Mouse (Mus musculus) spleen, postnatal 36 days (tissue): ENCODE measurements around the gene Trmt61a.
A peak's percentile ranks its signal among the peaks of the same experiment; 100 is the strongest.
"Not testable (repeated sequence)": the region's sequence is repeated elsewhere in the genome, so short reads cannot be mapped to it uniquely, and the experiment has no call there.

Experiments used
- DNase-seq, 2 experiments: peaks; one replicate each; pipeline ENCODE4 v3.0.0; 2022; ENCODE audit warnings: low spot score in 2 of 2, mixed read lengths in 1 of 2

Gene Trmt61a

DNA sequence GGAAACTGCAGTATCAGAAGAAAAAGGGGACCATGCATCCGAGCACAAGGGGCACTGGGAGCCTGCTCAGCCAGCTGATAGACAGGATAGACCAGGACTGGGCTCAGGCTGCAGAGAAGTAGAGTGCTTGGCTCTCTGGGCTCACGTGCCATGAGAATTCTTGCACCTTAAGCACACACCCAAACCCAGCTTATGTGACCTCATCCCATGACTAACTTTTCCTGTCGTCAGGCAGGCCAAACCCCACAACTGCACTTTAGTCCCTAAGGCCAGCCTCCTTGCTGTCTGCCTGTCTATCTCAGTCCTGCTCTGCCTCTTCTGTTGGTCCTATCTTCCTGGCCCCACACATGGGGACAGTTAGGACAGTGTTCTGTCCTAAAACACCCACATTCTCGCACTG, 19.8 kb downstream of the Trmt61a start:
- DNase-seq = no peak

DNA sequence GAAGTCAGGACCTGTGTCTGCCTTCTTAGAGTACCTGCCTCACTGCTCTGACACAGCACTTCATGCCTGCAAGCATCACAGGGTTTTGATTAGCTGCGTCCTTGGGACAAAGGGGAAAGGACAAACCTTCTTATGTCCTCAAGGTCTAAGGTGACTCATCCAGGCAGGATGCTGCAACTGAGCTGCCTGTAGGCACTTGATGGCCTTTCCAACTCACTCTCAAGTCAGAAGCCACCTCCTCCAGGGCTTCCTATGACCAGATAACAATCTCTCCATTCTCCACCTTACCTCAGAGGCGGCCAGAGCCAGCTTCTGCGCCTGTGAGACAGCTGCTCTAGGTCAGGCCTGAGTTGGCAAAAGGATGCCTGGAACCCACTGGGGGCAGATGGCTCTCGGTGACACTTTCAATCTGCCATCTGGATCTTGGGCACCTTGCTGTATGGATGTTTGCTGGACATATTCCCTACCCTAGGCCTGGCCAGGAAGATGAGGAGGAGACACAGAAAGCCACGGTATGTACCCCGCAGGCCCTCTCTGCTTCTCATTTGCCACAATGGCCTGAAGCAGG, 20.5 kb downstream of the Trmt61a start:
- DNase-seq = no peak

DNA sequence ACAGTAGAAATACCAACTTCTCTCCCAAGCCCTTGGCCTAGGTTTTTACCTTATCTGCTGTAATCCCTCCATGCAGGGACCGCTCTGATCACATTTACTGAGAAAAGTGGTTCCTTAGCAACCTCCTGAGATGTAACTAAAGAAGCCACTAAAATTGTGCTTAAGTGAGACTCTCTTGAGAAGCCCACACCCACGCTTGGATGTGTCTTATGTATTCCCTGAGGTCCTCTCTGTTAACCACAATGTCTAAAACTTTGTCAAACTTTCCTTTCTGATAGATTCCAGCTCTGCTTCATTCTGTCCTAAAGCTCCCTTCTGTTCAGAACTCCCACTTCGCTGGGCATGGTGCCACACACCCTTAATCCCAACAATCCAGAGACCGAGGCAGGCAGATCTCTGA, 21.6 kb downstream of the Trmt61a start:
- DNase-seq = no peak

DNA sequence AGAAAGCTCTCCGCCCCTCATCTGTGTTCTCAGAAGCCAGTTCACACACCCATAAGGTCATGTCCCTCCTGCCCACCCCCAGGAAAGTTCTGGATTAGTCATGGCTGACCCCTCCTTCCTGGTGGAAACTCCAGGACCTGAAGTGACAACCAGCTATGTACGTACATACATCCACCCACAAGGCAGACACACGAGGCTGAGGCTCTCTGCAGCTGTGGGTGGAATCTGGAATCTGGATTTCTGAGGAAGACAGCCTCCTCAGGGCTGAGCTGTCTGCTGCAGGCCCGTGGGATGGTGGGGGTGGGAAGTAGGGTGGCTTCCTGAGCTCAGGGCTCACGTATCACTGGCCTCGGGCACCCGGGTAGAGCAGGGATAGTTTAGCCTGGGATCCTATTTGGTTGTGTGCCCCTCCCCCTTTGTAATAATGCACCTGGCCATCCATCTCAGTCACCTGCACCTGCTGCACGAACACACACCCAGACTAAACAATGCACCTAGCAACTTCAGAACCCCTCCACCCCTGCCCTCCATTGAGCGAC, 23.1 kb downstream of the Trmt61a start:
- no peak for DNase-seq

DNA sequence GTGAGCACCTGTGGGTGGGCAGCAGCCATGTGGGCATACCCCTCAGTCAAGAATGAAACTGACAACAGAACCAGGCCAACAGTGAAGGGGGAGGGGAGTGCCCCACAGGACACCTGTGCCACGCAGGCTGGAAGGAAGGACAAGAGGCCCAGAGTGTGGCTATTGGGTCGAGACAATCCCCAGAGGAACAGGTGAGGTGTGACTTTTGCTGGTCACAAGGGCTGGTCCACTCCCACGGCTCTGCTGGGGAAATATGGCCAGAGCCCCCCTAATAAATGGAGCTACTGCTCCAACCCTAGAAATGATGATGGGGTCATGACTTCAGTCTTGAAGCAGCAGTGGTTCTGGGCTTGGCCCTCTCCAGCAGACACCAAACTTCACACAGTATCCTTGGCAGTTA, 25.4 kb downstream of the Trmt61a start:
- no peak for DNase-seq

DNA sequence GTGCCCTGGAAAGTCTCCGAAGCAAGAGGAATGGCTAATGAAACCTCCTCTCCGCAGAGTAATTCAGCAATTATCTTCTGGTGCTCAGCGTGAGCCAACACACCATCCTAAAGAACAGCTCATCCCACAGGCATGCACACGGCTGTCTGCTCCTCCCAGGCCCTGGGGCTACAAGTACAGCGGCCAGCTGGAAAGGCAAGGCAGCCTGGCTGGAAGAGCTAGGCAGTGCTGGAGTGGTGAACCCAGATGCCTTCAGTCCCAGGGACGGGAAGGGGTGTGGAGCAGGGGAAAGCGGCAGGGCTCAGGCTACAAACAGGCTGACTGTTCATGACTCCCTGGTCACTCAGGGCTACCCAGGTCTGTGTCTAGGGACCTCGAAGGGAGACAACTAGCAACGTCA, 26.7 kb downstream of the Trmt61a start:
- no peak for DNase-seq

DNA sequence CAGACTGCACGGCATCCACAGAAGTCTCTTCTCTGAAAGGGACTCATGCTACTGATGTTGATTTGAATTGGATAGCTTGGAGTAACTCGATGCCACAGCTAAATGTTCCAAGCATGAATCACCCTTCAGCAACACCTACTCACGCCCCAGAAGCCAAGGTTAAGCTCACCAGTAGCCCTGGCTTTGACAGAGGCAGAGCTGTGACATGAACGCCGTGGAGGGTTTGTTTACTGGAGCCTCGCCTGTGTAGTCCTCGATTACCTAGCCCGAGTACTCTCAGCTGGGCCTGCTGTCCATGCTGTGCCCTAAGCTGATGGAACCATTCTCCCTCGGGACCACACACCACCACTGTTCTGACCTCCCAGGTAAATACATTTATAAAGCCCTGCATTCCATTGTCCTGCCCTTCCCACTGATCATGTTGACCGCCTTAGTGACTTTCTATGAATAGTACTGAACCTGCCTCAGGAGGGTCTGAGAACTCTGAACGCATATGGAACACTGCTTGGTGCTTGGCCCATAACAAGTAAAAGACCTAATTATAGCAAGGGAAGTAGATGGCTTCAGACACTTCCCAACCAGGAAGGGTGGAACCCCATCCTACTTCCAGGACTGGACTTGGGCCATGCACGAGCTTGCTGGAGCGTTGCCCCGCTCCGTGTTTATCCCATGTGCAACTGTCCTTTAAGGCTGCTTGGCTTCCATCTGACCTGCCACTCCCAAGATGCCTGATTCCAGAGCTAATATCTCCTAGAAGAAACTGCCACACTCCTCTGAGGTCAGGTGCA, 27.5 kb downstream of the Trmt61a start:
- DNase-seq = no peak

DNA sequence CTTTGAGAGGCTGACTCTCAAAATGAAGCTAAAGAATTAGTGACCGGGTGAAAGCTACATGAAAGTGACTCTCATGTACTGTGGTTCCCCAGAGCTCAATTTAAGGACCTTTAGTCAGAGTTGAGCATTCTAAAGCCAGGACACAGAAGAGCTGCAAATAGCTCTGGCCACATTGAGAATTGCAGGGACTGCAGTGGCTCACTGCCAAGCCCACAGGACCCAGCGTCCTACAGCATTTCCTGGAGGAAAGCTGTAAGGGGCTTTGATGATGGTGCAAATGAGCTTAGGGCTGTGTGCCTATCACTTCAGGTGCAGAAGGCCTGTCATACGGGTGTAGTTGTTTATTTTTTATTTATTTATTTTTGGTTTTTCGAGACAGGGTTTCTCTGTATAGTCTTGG, 30.3 kb downstream of the Trmt61a start:
- DNase-seq = no peak

DNA sequence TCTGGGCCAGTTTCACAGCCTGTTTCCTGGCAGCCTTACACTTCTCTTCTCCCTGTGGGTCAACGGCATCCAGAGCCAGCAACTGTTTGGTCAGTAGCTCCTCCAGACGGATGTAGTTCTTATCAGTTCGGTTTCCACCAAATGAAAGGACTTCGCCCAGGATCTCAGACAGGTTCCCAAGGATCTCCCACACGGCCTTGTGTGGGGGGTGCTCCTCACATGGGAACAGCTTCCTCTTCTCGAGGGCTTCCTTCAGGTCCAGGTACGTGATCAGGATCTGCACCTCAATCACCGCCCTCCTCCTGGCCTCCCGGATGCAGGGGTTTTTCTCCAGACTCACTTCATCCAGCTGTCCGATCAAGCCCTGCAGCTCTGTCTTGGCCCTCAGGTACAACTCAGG, 32.2 kb downstream of the Trmt61a start:
- no peak for DNase-seq

DNA sequence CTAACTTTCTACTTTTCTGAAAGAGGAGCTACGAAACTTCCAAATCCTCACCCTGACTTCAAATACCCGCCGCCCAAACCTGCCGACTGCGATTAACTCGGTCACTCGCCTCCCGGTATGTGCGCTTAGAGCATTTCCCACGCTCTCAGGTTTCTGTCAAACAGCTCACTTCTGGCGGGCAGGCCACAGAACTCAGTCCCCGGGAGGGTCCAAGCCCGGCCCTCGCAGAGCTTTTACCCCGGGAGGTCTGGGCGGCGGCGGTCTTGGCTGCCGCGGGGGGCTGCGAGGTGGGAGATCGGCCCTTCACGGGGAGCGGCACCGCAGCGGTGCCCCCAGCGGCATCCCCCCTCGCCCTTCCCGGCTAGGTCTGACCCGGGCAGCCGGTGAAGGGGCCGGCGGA, 34.6 kb downstream of the Trmt61a start:
- no peak for DNase-seq

DNA sequence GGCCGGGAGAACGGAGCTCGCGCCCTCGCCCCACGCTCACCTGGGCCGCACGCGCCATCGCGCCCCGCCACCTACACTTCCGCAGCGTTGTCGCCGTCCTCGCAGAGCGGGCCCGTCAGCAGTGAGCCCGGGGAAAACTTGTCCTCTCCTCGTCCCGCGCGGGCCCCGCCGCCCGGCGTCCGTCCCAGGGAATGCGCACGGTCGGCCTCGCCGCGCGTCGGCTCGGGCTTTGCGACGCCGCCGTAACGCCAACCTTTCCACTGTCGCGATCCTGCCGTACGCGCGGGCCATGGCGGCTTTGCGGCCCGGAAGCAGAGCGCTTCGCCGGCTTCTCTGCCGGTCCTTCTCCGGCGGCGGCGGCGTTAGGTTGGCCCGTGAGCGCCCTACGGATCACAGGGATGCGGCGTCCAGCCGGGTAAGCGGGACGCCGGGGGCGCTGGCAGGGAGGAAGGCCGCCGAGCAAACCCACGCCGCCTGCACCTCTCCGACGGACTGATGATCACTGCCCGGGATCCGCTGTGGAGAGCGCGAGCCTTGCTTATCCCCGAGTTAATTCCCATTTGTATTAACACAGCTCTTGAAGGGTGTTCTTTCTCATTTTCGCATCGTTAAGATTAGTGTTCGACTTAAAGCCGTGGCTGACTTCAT, 35.2 kb downstream of the Trmt61a start, which contains the start of the genes Bag5 and Apopt1:
Gene Bag5 (minus strand): TSS at position 254 of the 648 bp plus-strand sequence.
Gene Apopt1 (plus strand): TSS at position 258 of the 648 bp plus-strand sequence.
- DNase-seq = peak; percentile 90

DNA sequence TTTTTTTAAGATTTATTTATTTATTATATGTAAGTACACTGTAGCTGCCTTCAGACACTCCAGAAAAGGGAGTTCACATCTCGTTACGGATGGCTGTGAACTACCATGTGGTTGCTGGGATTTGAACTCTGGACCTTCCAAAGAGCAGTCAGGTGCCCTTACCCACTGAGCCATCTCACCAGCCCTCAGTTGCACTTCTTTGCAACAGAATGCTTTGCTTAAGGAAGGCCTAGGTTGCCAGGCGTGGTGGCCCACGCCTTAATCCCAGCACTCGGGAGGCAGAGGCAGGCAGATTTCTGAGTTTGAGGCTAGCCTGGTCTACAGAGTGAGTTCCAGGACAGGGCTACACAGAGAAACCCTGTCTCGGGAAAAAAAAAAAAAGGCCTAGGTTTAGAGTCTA, 36.0 kb downstream of the Trmt61a start:
- not testable (repeated sequence) for DNase-seq

DNA sequence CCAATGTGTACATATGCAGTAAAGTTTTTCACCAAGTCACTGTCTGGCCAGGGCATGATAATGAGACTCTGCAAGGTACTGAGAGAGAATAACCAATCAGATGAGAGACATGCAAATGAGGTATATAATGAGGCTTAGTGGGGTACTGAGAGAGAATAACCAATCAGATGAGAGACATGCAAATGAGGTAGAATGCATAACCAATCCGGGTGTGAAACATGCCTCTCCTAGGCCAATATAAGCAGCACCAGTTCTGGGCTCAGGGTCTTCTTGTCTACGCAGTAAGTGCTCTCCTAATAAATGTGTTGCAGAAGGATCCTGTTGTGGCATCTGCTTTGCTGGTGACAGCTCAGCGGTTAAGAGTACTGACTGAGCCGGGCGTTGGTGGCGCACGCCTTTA, 38.6 kb downstream of the Trmt61a start:
- DNase-seq = no peak

DNA sequence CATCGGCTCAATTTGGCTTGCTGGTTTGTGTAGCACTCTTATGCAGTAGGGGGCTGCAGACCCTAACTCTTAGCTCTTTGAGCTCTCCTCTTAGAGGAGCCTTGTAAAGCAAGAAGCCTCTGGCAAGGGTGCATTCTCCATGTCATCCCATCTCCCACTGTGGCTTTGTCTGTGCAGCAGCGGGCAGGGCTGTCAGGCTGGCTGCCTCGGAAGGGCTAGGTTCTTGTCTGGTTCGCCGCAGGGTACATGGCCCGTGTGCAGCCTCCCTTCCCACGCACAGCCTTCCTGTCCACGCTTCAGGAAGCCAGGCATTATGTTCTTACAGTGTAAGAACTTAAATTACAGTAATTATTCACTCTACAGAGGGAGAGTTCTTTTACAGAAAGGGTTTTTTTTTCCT, 40.8 kb downstream of the Trmt61a start:
- no peak for DNase-seq

DNA sequence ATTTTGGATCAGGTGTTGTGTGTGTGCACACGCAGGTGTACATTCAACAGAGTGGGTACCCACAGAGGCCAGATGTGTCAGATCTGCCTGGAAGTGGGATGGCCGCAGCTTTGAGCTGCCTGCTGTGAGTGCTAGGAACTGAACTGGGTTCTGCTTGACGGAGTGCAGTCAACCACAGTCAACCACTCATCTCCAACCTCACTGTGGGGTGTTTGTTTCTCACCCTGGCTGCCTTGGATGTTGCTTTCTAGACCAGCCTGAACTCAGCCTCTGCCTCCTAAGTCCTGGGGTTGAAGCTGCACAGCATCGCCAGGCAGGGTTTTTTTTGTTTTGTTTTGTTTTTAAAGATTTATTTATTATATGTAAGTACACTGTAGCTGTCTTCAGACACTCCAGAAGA, 42.3 kb downstream of the Trmt61a start:
- no peak for DNase-seq

DNA sequence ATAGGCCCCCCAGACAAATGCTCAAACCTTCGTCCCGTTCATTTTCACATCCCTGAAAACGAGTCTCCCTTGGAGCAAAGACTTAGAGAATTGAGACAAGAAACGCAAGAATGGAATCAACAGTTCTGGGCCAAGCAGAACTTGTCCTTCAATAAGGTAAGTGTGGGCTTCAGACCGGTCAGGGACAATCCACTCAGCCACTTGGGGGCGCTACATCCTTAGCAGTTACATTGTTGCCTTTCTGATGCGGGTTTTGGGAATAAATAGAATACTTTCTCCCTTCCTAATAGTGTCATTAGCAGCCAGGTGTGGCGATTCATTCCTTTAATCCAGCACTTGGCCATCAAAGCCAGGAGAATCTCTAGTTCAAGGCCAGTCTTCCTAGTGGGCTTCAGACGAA, 44.7 kb downstream of the Trmt61a start:
- no peak for DNase-seq

DNA sequence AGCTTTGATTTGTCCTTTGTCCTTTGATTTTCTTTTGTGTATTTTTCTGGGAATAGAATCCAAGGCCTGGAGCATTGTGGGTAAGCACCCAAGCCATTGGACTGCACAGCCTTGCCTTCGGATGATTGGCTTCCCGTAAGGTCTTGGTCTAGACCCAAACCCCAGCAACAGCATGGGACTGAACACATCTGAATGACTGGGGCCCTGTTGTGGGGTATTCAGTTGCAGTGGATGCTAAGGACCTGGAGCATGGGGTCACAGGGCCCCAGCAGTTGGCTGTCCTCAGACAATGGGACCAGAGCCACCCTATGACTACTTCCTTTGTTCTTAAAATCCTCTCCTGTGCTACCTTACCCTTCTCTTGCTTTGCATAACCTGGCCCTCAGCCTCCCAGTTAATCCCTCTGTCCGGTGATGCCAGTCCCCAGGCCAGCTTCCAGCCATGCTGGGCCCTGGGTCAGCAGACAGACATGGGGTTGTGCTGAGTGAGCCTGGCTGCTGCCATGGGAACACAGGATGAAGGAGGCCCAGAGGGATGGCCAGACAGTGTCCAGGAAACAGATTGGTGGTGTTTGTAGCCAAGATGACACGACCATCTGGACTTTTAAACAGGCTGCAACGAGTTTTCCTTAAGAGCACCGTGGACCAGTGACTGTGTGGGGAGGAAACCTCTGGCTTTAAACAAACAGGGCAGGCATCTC, 46.9 kb downstream of the Trmt61a start:
- DNase-seq = no peak

DNA sequence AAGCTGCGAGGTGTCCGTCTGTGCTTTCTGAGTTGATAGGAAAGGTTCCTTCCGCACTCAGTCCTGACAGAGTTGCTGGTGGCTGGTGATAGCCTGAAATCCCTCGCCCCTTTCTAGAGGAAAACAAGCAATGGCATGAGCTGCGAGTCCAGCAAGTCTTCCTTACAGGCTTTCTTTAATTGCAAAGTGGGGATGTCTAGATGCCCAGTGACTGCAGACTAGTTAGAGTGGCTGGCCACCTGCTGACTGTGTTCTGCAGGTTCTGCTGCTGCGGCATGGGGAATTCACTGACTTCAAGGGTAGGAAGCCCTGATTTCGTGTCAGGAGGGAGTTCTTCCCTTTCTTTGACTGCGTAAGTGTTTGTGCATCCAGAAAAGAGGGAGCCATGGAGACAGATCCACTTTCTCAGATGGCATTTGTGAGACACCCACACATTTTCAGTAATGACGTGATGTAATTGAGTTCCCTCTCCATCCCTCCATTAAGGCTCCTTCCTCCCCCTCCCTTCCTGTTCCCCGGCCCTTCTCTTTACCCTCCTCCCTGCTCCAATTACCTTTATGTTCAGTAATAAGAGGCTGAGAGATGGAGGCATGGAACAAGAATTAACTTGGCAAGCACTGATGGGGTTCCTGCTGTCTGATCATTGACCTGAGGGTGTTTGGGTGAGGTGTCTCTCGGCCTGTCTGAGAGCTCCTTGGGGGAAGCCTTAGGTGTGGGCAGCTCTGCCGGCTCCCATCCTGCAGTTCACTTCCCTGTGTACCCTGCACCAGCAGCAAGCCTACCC, 47.6 kb downstream of the Trmt61a start:
- no peak for DNase-seq

DNA sequence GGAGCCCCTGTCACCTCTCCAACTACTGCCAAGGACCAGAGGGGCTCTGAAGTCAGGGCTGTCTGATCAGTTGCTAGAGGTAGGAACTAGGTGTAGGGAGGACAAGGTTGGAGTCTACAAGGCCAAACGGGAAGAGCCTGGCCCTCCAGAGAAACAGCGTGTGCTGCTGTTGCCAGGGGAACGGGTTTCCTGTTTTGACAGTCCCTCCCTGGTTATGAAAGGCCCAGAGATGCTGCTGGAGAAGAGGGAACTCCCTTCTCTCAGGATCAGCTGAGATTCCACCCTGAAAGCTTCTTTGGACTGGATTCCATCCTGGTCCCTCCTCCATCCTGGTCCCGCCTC, 48.2 kb downstream of the Trmt61a start:
- DNase-seq = no peak

DNA sequence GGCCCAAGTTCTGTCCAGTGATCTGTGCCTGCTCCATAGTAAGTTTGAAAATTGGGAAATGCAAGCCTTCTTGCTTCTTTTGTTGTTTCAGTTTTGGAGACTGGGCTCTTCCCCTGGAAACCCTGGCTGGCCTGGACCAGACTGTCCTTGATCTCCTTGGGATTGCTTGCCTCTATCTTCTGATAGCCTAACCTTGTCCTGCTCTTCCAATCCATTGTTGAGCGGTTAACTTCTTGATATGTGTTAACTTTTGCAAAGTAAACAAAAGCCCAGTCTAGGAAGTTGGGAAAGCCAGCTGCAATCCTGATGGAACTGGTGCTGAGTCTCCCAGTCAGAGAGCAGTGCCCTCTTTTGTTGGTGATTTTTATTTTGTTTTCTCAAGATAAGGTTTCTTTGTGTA, 50.1 kb downstream of the Trmt61a start:
- DNase-seq = no peak
